Mouse (Mus musculus): Measurements from ENCODE around the gene Rslcan18. TPM values are rescaled to one million over a fixed set of nuclear protein-coding genes. Genes with fewer than 3 reads are reported as not detected.

The Rslcan18 gene
- total RNA-seq, 2 experiments from 2014 or later: 0.15 to 0.26 TPM

Other genes with a start within 250 kb of the Rslcan18 start
- 1 to 10 TPM in 1 of 2 experiments, under 1 TPM in 1; 0.93 to 1.3 TPM for gene Gm10767, start 211.3 kb downstream of the Rslcan18 start, total RNA-seq (2021)
- 1 to 10 TPM; 1.5 to 1.8 TPM for gene Zfp712, start 55.1 kb downstream of the Rslcan18 start, total RNA-seq (2021)
- 1 to 10 TPM; 1.3 to 1.7 TPM for gene Zfp708, start 18.3 kb downstream of the Rslcan18 start, total RNA-seq (2021)
- gene Gm28557, start 7.7 kb downstream of the Rslcan18 start, total RNA-seq (2021): 1 to 10 TPM; 2.0 to 2.3 TPM
- gene Zfp759, start 5.4 kb upstream of the Rslcan18 start, total RNA-seq (2021): 1 to 10 TPM; 2.8 to 3.4 TPM
- gene Rsl1, start 56.9 kb upstream of the Rslcan18 start, total RNA-seq (2021): 1 to 10 TPM; 1.8 to 2.4 TPM
- gene Zfp455, start 78.2 kb upstream of the Rslcan18 start, total RNA-seq (2021): 1 to 10 TPM in 1 of 2 experiments, under 1 TPM in 1; 0.81 to 1.1 TPM
- gene Zfp458, start 162.2 kb upstream of the Rslcan18 start, total RNA-seq (2021): 1 to 10 TPM; 2.4 to 2.9 TPM
- gene Zfp457, start 190.2 kb upstream of the Rslcan18 start, total RNA-seq (2021): 1 to 10 TPM; 1.1 TPM
- gene Zfp595, start 216.3 kb upstream of the Rslcan18 start, total RNA-seq (2021): 1 to 10 TPM; 1.7 to 2.7 TPM
- gene Gm28044, start 244.3 kb upstream of the Rslcan18 start, total RNA-seq (2021): 1 to 10 TPM in 1 of 2 experiments, under 1 TPM in 1; 0.93 to 1.5 TPM
- gene Zfp953, start 244.3 kb upstream of the Rslcan18 start, total RNA-seq (2021): 1 to 10 TPM; 1.3 to 1.5 TPM

All from gastrocnemius, postnatal 4 days (tissue).